Mouse (Mus musculus) myocyte (in vitro differentiated cells): ENCODE results near the gene Parp9. TPM values are rescaled to one million over a fixed set of nuclear protein-coding genes. Genes with fewer than 3 reads are reported as not detected.
"Not testable (repeated sequence)": the region's sequence is repeated elsewhere in the genome, so short reads cannot be mapped to it uniquely, and the experiment has no call there.

Source experiments
- H3K27me3 ChIP-seq: one replicate; pipeline ENCODE4 v1.6.1; 2011; ENCODE audit not compliant: control insufficient read depth, insufficient read depth, insufficient read length
- H3K36me3 ChIP-seq: one replicate; pipeline ENCODE4 v1.6.1; 2011; ENCODE audit not compliant: control insufficient read depth, insufficient read depth
- H3K4me2 ChIP-seq: one replicate; pipeline ENCODE4 v1.6.1; 2011; ENCODE audit warnings: low read depth, control low read depth
- H3K4me3 ChIP-seq: one replicate; pipeline ENCODE4 v1.5.1; 2011; ENCODE audit warnings: mild to moderate bottlenecking, control low read depth, moderate library complexity
- H3K79me2 ChIP-seq: one replicate; pipeline ENCODE4 v1.6.1; 2011; ENCODE audit not compliant: control insufficient read depth, insufficient read depth
- H3ac ChIP-seq: one replicate; pipeline ENCODE4 v1.6.1; 2011; ENCODE audit not compliant: control insufficient read depth, insufficient read length
- CEBPB ChIP-seq: IDR thresholded peaks from 2 replicates; pipeline ENCODE4 v1.6.1; 2011; ENCODE audit warnings: mild to moderate bottlenecking, moderate library complexity; ENCODE audit not compliant: poor library complexity, insufficient read depth, severe bottlenecking
- E2F4 ChIP-seq: IDR thresholded peaks from one replicate; pipeline ENCODE4 v1.6.1; 2011; ENCODE audit warnings: mild to moderate bottlenecking, control low read depth, moderate library complexity; ENCODE audit not compliant: insufficient read depth
- MAX ChIP-seq: IDR thresholded peaks from one replicate; pipeline ENCODE4 v1.6.1; 2011; ENCODE audit warnings: low read depth, mild to moderate bottlenecking, control low read depth
- MYOD1 ChIP-seq, 3 experiments: IDR thresholded peaks; one replicate each; pipeline ENCODE4 v1.6.1; 2011; ENCODE audit warnings: control low read depth in 2 of 3, low read depth in 2 of 3, mild to moderate bottlenecking in 2 of 3, moderate library complexity in 1 of 3; ENCODE audit not compliant: insufficient read length in 2 of 3, control insufficient read depth in 1 of 3
- MYOG ChIP-seq, 3 experiments: IDR thresholded peaks; one replicate each; pipeline ENCODE4 v1.6.1; 2011; ENCODE audit warnings: control low read depth in 2 of 3, low read depth in 2 of 3, mild to moderate bottlenecking in 2 of 3; ENCODE audit not compliant: insufficient read length in 2 of 3, control insufficient read depth in 1 of 3, insufficient read depth in 1 of 3
- POLR2A ChIP-seq: IDR thresholded peaks from one replicate; pipeline ENCODE4 v1.6.1; 2011; ENCODE audit warnings: low read depth, mild to moderate bottlenecking, control low read depth, moderate library complexity; ENCODE audit not compliant: insufficient read length
- POLR2AphosphoS2 ChIP-seq: IDR thresholded peaks from one replicate; pipeline ENCODE4 v1.6.1; 2011; ENCODE audit warnings: low read depth, control low read depth; ENCODE audit not compliant: insufficient read length
- REST ChIP-seq: IDR thresholded peaks from one replicate; pipeline ENCODE4 v1.6.1; 2011; ENCODE audit warnings: mild to moderate bottlenecking, control low read depth, moderate library complexity; ENCODE audit not compliant: insufficient read depth, insufficient read length
- SRF ChIP-seq: IDR thresholded peaks from one replicate; pipeline ENCODE4 v1.6.1; 2011; ENCODE audit warnings: low read depth; ENCODE audit not compliant: control insufficient read depth, insufficient read length
- TCF12 ChIP-seq: IDR thresholded peaks from one replicate; pipeline ENCODE4 v1.6.1; 2011; ENCODE audit warnings: mild to moderate bottlenecking, control low read depth; ENCODE audit not compliant: poor library complexity, insufficient read depth, severe bottlenecking
- TCF3 ChIP-seq: IDR thresholded peaks from one replicate; pipeline ENCODE4 v1.6.1; 2011; ENCODE audit warnings: low read depth, control low read depth; ENCODE audit not compliant: insufficient read length
- USF1 ChIP-seq: IDR thresholded peaks from one replicate; pipeline ENCODE4 v1.6.1; 2011; ENCODE audit warnings: low read depth, mild to moderate bottlenecking, control low read depth, moderate library complexity
- polyA plus RNA-seq: library from polyadenylated mRNA; unstranded; fragments of >200 nt; fragmentation: generic; extraction: Trizol; gene quantifications from one replicate; pipeline ENCODE4 v1.2.1, GENCODE M21; 2012; ENCODE audit warnings: missing spikeins

Gene Parp9
- polyA plus RNA-seq, 1 experiment: 1.2 TPM

DNA sequence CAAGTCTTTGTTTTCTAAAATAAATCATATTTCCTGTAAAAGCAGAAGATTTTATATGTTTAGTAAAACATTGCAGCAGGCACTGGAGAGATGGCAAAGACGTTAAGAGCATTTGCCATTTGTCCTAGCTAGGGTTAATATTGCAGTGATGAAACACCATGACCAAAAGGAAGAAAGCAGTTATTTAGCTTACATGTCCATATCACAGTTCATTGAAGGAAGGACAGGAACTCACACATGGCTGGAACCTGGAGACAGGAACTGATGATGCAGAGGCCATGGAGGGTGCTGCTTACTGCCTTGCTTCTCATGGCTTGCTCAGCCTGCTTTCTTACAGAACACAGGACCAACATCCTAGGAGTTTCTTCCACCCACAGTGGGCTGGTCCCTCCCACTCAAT is 54.1 kb downstream of the Parp9 start:
- Histone ChIP-seq H3K27me3 (no peaks in the 10 kb centered on the region), H3K79me2 (peaks cover 99% of the 10 kb centered on the region), H3K4me3 (no peak overlapping the region), H3K4me2 (no peak overlapping the region), H3ac (no peak overlapping the region), H3K36me3 (no peaks in the 10 kb centered on the region)
- TF ChIP-seq MYOG (IDR thresholded peaks at IDR 0.05; ENCODE audit: control insufficient read depth in 1 of 3, insufficient read depth in 1 of 3, insufficient read length in 2 of 3, low read depth in 2 of 3): no peak
- TF ChIP-seq MYOD1 (IDR thresholded peaks at IDR 0.05; ENCODE audit: control insufficient read depth in 1 of 3, insufficient read length in 2 of 3, low read depth in 2 of 3): no peak
- TF ChIP-seq CEBPB: no peak
- no peak for TF ChIP-seq POLR2AphosphoS2
- no peak for TF ChIP-seq TCF3
- no peak for TF ChIP-seq E2F4
- TF ChIP-seq SRF: no peak
- no peak for TF ChIP-seq REST
- no peak for TF ChIP-seq MAX

DNA sequence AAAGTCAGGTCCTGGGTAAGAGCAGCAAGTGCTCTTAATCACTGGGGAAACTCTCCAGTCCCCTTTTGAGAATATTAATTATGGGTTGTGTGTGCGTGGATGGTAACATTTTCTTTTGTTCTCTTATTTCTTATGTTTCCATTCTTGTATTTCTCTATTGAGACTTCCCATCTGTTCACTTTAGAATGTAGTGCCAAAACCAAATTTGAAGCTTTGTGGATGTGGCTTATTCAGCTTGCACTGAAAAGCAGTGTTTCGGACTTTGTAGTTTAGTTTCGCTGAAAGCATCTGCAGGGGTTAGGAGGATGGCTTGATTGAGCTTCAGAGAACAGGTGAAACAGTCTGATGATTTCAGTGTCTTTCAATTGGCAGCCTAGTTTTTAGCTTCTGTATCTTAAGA is 55.0 kb downstream of the Parp9 start:
- Histone ChIP-seq H3K4me3 (no peak overlapping the region), H3K36me3 (no peaks in the 10 kb centered on the region), H3K4me2 (no peak overlapping the region), H3ac (no peak overlapping the region), H3K27me3 (no peaks in the 10 kb centered on the region), H3K79me2 (peaks cover 99% of the 10 kb centered on the region)
- no peak for TF ChIP-seq TCF12
- TF ChIP-seq TCF3: no peak
- TF ChIP-seq MYOD1 (IDR thresholded peaks at IDR 0.05; ENCODE audit: control insufficient read depth in 1 of 3, insufficient read length in 2 of 3, low read depth in 2 of 3): no peak
- no peak for TF ChIP-seq MAX
- no peak for TF ChIP-seq CEBPB
- TF ChIP-seq POLR2A: no peak
- TF ChIP-seq USF1: no peak
- TF ChIP-seq POLR2AphosphoS2: no peak
- no peak for TF ChIP-seq E2F4
- TF ChIP-seq MYOG (IDR thresholded peaks at IDR 0.05; ENCODE audit: control insufficient read depth in 1 of 3, insufficient read depth in 1 of 3, insufficient read length in 2 of 3, low read depth in 2 of 3): no peak
- TF ChIP-seq SRF: no peak
- TF ChIP-seq REST: no peak

DNA sequence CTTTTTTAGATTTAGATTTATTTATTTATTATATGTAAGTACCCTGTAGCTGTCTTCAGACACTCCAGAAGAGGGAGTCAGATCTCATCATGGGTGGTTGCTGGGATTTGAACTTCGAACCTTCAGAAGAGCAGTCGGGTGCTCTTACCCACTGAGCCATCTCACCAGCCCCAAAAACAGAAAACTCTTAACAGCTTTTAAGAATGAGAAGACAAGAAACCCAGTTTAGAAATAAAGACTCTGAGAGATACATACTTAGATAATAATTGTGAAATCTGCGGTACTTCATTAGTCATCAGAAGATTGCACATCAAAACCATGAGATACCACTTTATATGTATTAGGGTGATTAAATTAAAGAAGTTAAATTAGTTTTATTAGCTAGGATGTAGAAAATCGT is 60.6 kb downstream of the Parp9 start:
- not testable (repeated sequence) for H3K4me3 ChIP-seq, H3K36me3 ChIP-seq, H3K4me2 ChIP-seq, H3K27me3 ChIP-seq, H3ac ChIP-seq
- peaks cover 52% of the 10 kb centered on the region for H3K79me2 ChIP-seq

DNA sequence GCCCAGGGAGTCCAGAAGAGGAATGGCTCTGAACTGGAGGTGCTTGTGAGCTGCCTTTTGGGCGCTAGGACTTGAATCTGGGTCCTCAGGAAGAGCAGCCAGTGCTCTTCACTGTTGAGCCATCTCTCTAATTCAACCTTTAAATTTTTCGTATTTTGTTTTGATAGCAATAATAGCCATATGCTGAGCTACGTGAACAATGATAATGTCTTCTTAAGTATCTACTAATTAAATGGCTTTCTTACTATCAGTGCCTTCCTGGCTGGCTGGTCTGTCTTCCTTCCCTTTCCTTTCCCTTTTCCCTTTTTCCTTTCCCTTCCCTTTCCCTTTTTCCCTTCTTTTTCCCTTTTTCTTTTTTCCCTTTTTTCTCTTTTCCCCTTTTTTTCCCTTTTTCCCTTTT is 70.1 kb downstream of the Parp9 start:
- no peaks in the 10 kb centered on the region for H3K79me2 ChIP-seq
- no peak for TF ChIP-seq POLR2A
- TF ChIP-seq MAX: no peak
- no peak for TF ChIP-seq SRF
- no peak for TF ChIP-seq POLR2AphosphoS2
- no peak for TF ChIP-seq USF1
- TF ChIP-seq CEBPB: no peak
- TF ChIP-seq TCF3: no peak
- TF ChIP-seq E2F4: no peak
- no peak for TF ChIP-seq TCF12
- TF ChIP-seq REST: no peak
- TF ChIP-seq MYOD1 (IDR thresholded peaks at IDR 0.05; ENCODE audit: control insufficient read depth in 1 of 3, insufficient read length in 2 of 3, low read depth in 2 of 3): no peak
- TF ChIP-seq MYOG (IDR thresholded peaks at IDR 0.05; ENCODE audit: control insufficient read depth in 1 of 3, insufficient read depth in 1 of 3, insufficient read length in 2 of 3, low read depth in 2 of 3): no peak
- H3K4me2 ChIP-seq: no peak overlapping the region
- H3ac ChIP-seq: no peak overlapping the region
- no peak overlapping the region for H3K4me3 ChIP-seq
- H3K36me3 ChIP-seq: peaks cover 25% of the 10 kb centered on the region
- no peaks in the 10 kb centered on the region for H3K27me3 ChIP-seq

DNA sequence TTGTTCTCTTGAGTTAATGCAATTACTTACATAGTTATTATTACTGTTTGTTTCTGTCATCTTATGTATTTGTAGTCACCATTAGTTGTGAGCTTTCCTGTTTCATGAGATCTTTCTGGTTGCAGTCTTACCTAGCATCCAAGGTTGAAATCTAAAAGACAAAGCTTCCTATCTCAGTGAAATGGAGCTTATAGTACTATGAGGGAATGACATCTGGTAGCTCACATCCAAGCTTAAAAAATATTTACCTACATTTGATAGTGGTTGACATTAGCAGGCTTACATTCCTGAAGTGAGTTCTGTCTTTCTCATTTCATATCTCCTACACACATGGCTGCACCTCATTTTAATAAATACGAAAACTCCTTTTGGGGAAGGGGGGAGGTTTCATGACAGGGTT is 78.1 kb downstream of the Parp9 start:
- Histone ChIP-seq H3K4me3 (no peak overlapping the region), H3K79me2 (no peaks in the 10 kb centered on the region), H3K4me2 (no peak overlapping the region), H3K36me3 (peaks cover 42% of the 10 kb centered on the region), H3K27me3 (no peaks in the 10 kb centered on the region), H3ac (no peak overlapping the region)
- TF ChIP-seq USF1 (no peak), POLR2A (no peak), REST (no peak), TCF3 (no peak), MAX (no peak), CEBPB (no peak), E2F4 (no peak), TCF12 (no peak), POLR2AphosphoS2 (no peak), MYOD1 (IDR thresholded peaks at IDR 0.05; ENCODE audit: control insufficient read depth in 1 of 3, insufficient read length in 2 of 3, low read depth in 2 of 3) (no peak), MYOG (IDR thresholded peaks at IDR 0.05; ENCODE audit: control insufficient read depth in 1 of 3, insufficient read depth in 1 of 3, insufficient read length in 2 of 3, low read depth in 2 of 3) (no peak), SRF (no peak)

Other genes with a start within 250 kb of the Parp9 start
- gene Dirc2, start 169.1 kb upstream of the Parp9 start, polyA plus RNA-seq: 19.3 TPM
- 6.3 TPM for gene Hspbap1, start 168.1 kb upstream of the Parp9 start, polyA plus RNA-seq
- gene Parp14, start 66.9 kb upstream of the Parp9 start, polyA plus RNA-seq: 0.23 TPM
- 0.83 TPM for gene Dtx3l, start 681 bp downstream of the Parp9 start, polyA plus RNA-seq
- 14.8 TPM for gene Kpna1, start 40.3 kb downstream of the Parp9 start, polyA plus RNA-seq
- 1.9 TPM for gene Wdr5b, start 102.7 kb downstream of the Parp9 start, polyA plus RNA-seq
- 363 TPM for gene Fam162a, start 133.1 kb downstream of the Parp9 start, polyA plus RNA-seq
- 41.8 TPM for gene Ccdc58, start 133.2 kb downstream of the Parp9 start, polyA plus RNA-seq
- gene Csta1, start 192.8 kb downstream of the Parp9 start, polyA plus RNA-seq: not detected
- not detected for gene Stfa2l1, start 218.3 kb downstream of the Parp9 start, polyA plus RNA-seq
- not detected for gene Gm5483, start 245.7 kb downstream of the Parp9 start, polyA plus RNA-seq